Comparison of ENCODE assay signal across 8 mouse cellular contexts in the genomic region with DNA sequence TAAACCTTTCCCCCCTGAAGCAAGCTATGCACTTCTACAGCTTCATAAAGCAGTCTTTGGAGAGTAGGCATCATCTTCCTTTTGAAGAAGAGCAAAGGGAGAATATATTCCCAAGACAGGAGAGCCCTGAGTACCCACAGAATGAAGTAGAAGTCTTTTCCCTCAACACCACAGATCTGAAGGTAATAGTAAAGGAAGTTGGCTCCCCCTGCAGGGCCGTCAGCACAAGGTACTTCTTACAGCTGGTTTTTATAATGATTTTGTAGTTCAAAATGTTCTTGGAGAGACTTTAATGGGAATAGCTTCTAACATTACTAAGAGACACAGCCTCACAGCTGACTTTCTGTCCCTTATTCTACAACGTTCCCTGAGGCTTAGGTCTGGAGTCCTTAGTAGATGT. TPM values are rescaled to one million over a fixed set of nuclear protein-coding genes. Genes with fewer than 3 reads are reported as not detected.
DNase-seq lines count a peak whose midpoint lies in the region; ATAC-seq and TF ChIP-seq lines count a peak whose summit lies in the region.

No protein-coding gene starts in this region.

- no peak overlapping the region for H3K9ac ChIP-seq in liver, postnatal 0 days (replicated peaks)
- H3K9ac ChIP-seq in forebrain, embryonic 16.5 days (replicated peaks; ENCODE audit: low read depth, low read length) = no peak overlapping the region

- H3K9me3 ChIP-seq in liver, postnatal 0 days (ENCODE audit: low read length) = no peaks in the 10 kb centered on the region
- H3K9me3 ChIP-seq in forebrain, embryonic 16.5 days (ENCODE audit: control insufficient read depth, low read length) = no peaks in the 10 kb centered on the region

- DNase-seq in cerebellum, postnatal 14 days = peak; percentile 23
- DNase-seq in cerebellum, postnatal 36 days = no peak
- DNase-seq in liver, postnatal 0 days = no peak
- no peak for DNase-seq in liver
- peak; percentile 46 for DNase-seq in kidney, postnatal 10 days
- peak; percentile 17 for DNase-seq in telencephalon, adult 2 months (ENCODE audit: low read depth, low spot score)
- no peak for DNase-seq in layer of hippocampus, adult 18-20 months (ENCODE audit: low spot score in 2 of 2)

- H3K4me3 ChIP-seq in liver, postnatal 0 days (ENCODE audit: low read depth, low read length) = no peak overlapping the region
- no peak overlapping the region for H3K4me3 ChIP-seq in forebrain, embryonic 16.5 days (replicated peaks; ENCODE audit: low read length)

- no peaks in the 10 kb centered on the region for H3K36me3 ChIP-seq in liver, postnatal 0 days (replicated peaks; ENCODE audit: insufficient read depth, low read length)
- no peaks in the 10 kb centered on the region for H3K36me3 ChIP-seq in forebrain, embryonic 16.5 days (ENCODE audit: control insufficient read depth, insufficient read depth)

- H3K27me3 ChIP-seq in liver, postnatal 0 days (ENCODE audit: insufficient read depth, low read length) = no peaks in the 10 kb centered on the region
- H3K27me3 ChIP-seq in forebrain, embryonic 16.5 days (replicated peaks; ENCODE audit: control insufficient read depth, insufficient read depth, low read length) = 0 out of 2 replicates have a peak, but pooled peaks cover 2% of the 10 kb centered on the region

- H3K4me2 ChIP-seq in liver, postnatal 0 days (ENCODE audit: low read depth, low read length) = no peak overlapping the region
- H3K4me2 ChIP-seq in forebrain, embryonic 16.5 days (ENCODE audit: low read length) = no peak overlapping the region

- no peaks in the 10 kb centered on the region for H3K4me1 ChIP-seq in liver, postnatal 0 days (ENCODE audit: insufficient read depth)
- H3K4me1 ChIP-seq in forebrain, embryonic 16.5 days (replicated peaks; ENCODE audit: control insufficient read depth, insufficient read depth, low read length) = no peaks in the 10 kb centered on the region

- WGBS in liver, postnatal 0 days (ENCODE audit: insufficient replicate concordance) = 41% methylated on average over 2 of the region's 2 CpGs
- WGBS in forebrain, embryonic 16.5 days = 71% methylated on average over 2 of the region's 2 CpGs

- no peak for ATAC-seq in liver, postnatal 0 days
- no peak for ATAC-seq in forebrain, embryonic 16.5 days

- no peak for TF ChIP-seq EP300 in liver, postnatal 0 days (IDR thresholded peaks at IDR 0.05; ENCODE audit: low read depth)

- TF ChIP-seq CTCF in liver, postnatal 0 days (IDR thresholded peaks at IDR 0.05; ENCODE audit: low read depth) = peak; percentile 36

- H3K27ac ChIP-seq in liver, postnatal 0 days (ENCODE audit: low read depth) = no peak overlapping the region
- H3K27ac ChIP-seq in forebrain, embryonic 16.5 days (ENCODE audit: low read length) = no peak overlapping the region

RNA-seq across cellular contexts. Expression of gene Cd96, which starts 19.8 kb away (rescaled TPM):
- 0.20 and 0.27 TPM in 2 replicates for polyA plus RNA-seq in liver, postnatal 0 days (2015; fragmentation: Nextera tagmentation; extraction: Ambion mirVana)
- total RNA-seq in layer of hippocampus, adult 18-20 months (2021) = not detected
- polyA plus RNA-seq in forebrain, embryonic 16.5 days (2015; fragmentation: Nextera tagmentation; extraction: Ambion mirVana) = 0.11 TPM in 1 of 2 replicates, not detected in the other

RNA-seq across cellular contexts. Expression of gene Gm4737, which starts 54.6 kb away (rescaled TPM):
- polyA plus RNA-seq in liver, postnatal 0 days (2015; fragmentation: Nextera tagmentation; extraction: Ambion mirVana) = 10.3 and 13.0 TPM in 2 replicates
- total RNA-seq in layer of hippocampus, adult 18-20 months (2021) = 10 to 100 TPM; 16.5 to 17.8 TPM
- polyA plus RNA-seq in forebrain, embryonic 16.5 days (2015; fragmentation: Nextera tagmentation; extraction: Ambion mirVana) = 2.3 and 2.9 TPM in 2 replicates

Comparison
In these comparisons a context has a peak if more than half of its experiments do, and no peak if none do; other contexts are left out.
1. DNase-seq: peak in cerebellum, postnatal 14 days (2 of 2), kidney, postnatal 10 days (single experiment) and telencephalon, adult 2 months (single experiment); none in cerebellum, postnatal 36 days (0 of 2), liver, postnatal 0 days (single experiment), liver (single experiment) and layer of hippocampus, adult 18-20 months (0 of 2).